Mouse (Mus musculus) thymus, adult 2 months (tissue): ENCODE data around the gene Brca2. TPM values are rescaled to one million over a fixed set of nuclear protein-coding genes. Genes with fewer than 3 reads are reported as not detected.

Experiments
- DNase-seq: peaks from one replicate; pipeline ENCODE4 v3.0.0; 2021
- H3K27ac ChIP-seq: fragments of 200-500 bp; 2 replicates; pipeline ENCODE4 v1.5.1; 2012; ENCODE audit warnings: low read length, control low read depth; ENCODE audit not compliant: control insufficient read depth, insufficient read depth
- H3K27me3 ChIP-seq: fragments of 200-500 bp; 2 replicates; pipeline ENCODE4 v1.6.1; 2012; ENCODE audit warnings: mild to moderate bottlenecking, low read length, moderate library complexity, mixed read lengths; ENCODE audit not compliant: control insufficient read depth, insufficient read depth
- H3K36me3 ChIP-seq: fragments of 200-500 bp; 2 replicates; pipeline ENCODE4 v1.6.1; 2012; ENCODE audit warnings: mild to moderate bottlenecking, low read length, moderate library complexity; ENCODE audit not compliant: control insufficient read depth, insufficient read depth
- H3K4me1 ChIP-seq: fragments of 200-500 bp; replicated peaks from 2 replicates; pipeline ENCODE4 v1.6.1; 2012; ENCODE audit warnings: low read length; ENCODE audit not compliant: control insufficient read depth, insufficient read depth
- H3K4me3 ChIP-seq: fragments of 200-500 bp; 2 replicates; pipeline ENCODE4 v1.5.1; 2012; ENCODE audit warnings: mild to moderate bottlenecking, low read length, control low read depth, moderate library complexity; ENCODE audit not compliant: control insufficient read depth, insufficient read depth
- CTCF ChIP-seq: fragments of 200-500 bp; IDR thresholded peaks from 2 replicates; pipeline ENCODE4 v1.5.1; 2012; ENCODE audit warnings: mild to moderate bottlenecking, control low read depth, low read length, moderate library complexity, borderline replicate concordance; ENCODE audit not compliant: control insufficient read depth, poor library complexity, insufficient read depth; ENCODE audit errors: extremely low read depth
- POLR2A ChIP-seq: fragments of 200-500 bp; IDR thresholded peaks from 2 replicates; pipeline ENCODE4 v1.6.1; 2012; ENCODE audit warnings: mild to moderate bottlenecking, low read length, control low read depth, moderate library complexity; ENCODE audit not compliant: control insufficient read depth, poor library complexity, insufficient read depth; ENCODE audit errors: extremely low read depth
- WGBS: fragments of 180-500 bp; shearing (Covaris S2); methylation state at CpG from one replicate; pipeline ENCODE4 v1.1.7; 2018; 5-methylcytosine and 5-hydroxymethylcytosine counted together
- polyA plus RNA-seq: library from polyadenylated mRNA; depleted of rRNA; stranded (reverse); fragments of >200 nt; gene quantifications from 2 replicates; pipeline ENCODE4 v1.2.3, GENCODE M21; 2012

The Brca2 gene
- polyA plus RNA-seq, 1 experiment, result 7.6 TPM

- Histone ChIP-seq H3K4me1 (peaks cover 31% of the 10 kb centered on the region), H3K27me3 (no peaks in the 10 kb centered on the region), H3K27ac (peak overlapping the region; percentile 84), H3K36me3 (no peaks in the 10 kb centered on the region), H3K4me3 (peak overlapping the region; percentile 42)
- DNase-seq, result no peak
- TF ChIP-seq CTCF (no peak), POLR2A (no peak)
- 76% methylated on average over 14 of the region's 14 CpGs for WGBS
These were observed 79.2 kb downstream of the Brca2 start for GRCm38 (mm10) chr5:150601441-150602230.

- Histone ChIP-seq H3K4me1 (peaks cover 4% of the 10 kb centered on the region), H3K36me3 (no peaks in the 10 kb centered on the region), H3K27ac (no peak overlapping the region), H3K27me3 (no peaks in the 10 kb centered on the region), H3K4me3 (no peak overlapping the region)
- no peak for DNase-seq
- WGBS, result 98% methylated on average over 6 of the region's 6 CpGs
- TF ChIP-seq POLR2A, result no peak
- TF ChIP-seq CTCF, result no peak
These were observed 83.7 kb downstream of the Brca2 start for GRCm38 (mm10) chr5:150606131-150606530.

GRCm38 (mm10) chr5:150607631-150608030 is 85.2 kb downstream of the Brca2 start:
- WGBS, result 94% methylated on average over 8 of the region's 8 CpGs
- Histone ChIP-seq H3K4me3 (no peak overlapping the region), H3K4me1 (peaks cover 10% of the 10 kb centered on the region), H3K27ac (no peak overlapping the region), H3K27me3 (no peaks in the 10 kb centered on the region), H3K36me3 (no peaks in the 10 kb centered on the region)
- no peak for DNase-seq
- TF ChIP-seq POLR2A (no peak), CTCF (no peak)

GRCm38 (mm10) chr5:150611136-150611535 is 88.7 kb downstream of the Brca2 start:
- WGBS, result 96% methylated on average over 1 of the region's 1 CpGs
- Histone ChIP-seq H3K4me3 (no peak overlapping the region), H3K4me1 (peaks cover 10% of the 10 kb centered on the region), H3K27me3 (no peaks in the 10 kb centered on the region), H3K36me3 (no peaks in the 10 kb centered on the region), H3K27ac (peak overlapping the region; percentile 28; the same call in 1 of the 2 replicates)
- TF ChIP-seq CTCF, result no peak
- TF ChIP-seq POLR2A, result no peak
- DNase-seq, result no peak

GRCm38 (mm10) chr5:150611697-150612096 is 89.3 kb downstream of the Brca2 start:
- peak overlapping the region; percentile 85 for H3K27ac ChIP-seq
- TF ChIP-seq CTCF (no peak), POLR2A (peak; percentile 42; the same call in 1 of the 2 replicates)
- H3K4me3 ChIP-seq, result peak overlapping the region; percentile 17; the same call in 1 of the 2 replicates
- WGBS, result 14% methylated on average over 12 of the region's 12 CpGs
- H3K27me3 ChIP-seq, result no peaks in the 10 kb centered on the region
- peak; percentile 63 for DNase-seq
- H3K4me1 ChIP-seq, result peaks cover 10% of the 10 kb centered on the region
- no peaks in the 10 kb centered on the region for H3K36me3 ChIP-seq

- Histone ChIP-seq H3K4me1 (peaks cover 10% of the 10 kb centered on the region), H3K27ac (no peak overlapping the region), H3K4me3 (no peak overlapping the region), H3K36me3 (no peaks in the 10 kb centered on the region), H3K27me3 (no peaks in the 10 kb centered on the region)
- 94% methylated on average over 2 of the region's 2 CpGs for WGBS
- TF ChIP-seq CTCF (no peak), POLR2A (no peak)
- DNase-seq, result no peak
These were observed 91.6 kb downstream of the Brca2 start for GRCm38 (mm10) chr5:150614054-150614453.
